Mouse (Mus musculus) MEL (cell line): ENCODE measurements around the gene Gdf7. TPM values are rescaled to one million over a fixed set of nuclear protein-coding genes. Genes with fewer than 3 reads are reported as not detected.

ENCODE experiments used
- DNase-seq: peaks from one replicate; pipeline ENCODE4 v3.0.0; 2011; ENCODE audit warnings: low read depth, low spot score
- H3K27ac ChIP-seq: 2 replicates; pipeline ENCODE4 v1.5.1; 2012; ENCODE audit warnings: low read depth, mild to moderate bottlenecking, control low read depth, low read length, moderate library complexity; ENCODE audit not compliant: control insufficient read depth
- H3K27me3 ChIP-seq, 2 experiments: fragments of 150-350 bp in 1 of 2; sonication (generic) in 1 of 2; 2 replicates each; pipeline ENCODE4 v1.6.1; 2012; ENCODE audit warnings: low read length in 2 of 2, mild to moderate bottlenecking in 2 of 2, improper control_type of control experiment in 1 of 2, moderate library complexity in 1 of 2; ENCODE audit not compliant: insufficient read depth in 2 of 2, control insufficient read depth in 1 of 2
- H3K36me3 ChIP-seq, 2 experiments: 2 replicates each; pipeline ENCODE4 v1.6.1; 2012 to 2014; ENCODE audit warnings: low read length in 2 of 2, improper control_type of control experiment in 1 of 2, inconsistent platforms in 1 of 2, mild to moderate bottlenecking in 1 of 2; ENCODE audit not compliant: insufficient read depth in 2 of 2, control insufficient read depth in 1 of 2
- H3K4me1 ChIP-seq, 2 experiments: fragments of 150-350 bp in 1 of 2; sonication (generic) in 1 of 2; 2 replicates each; pipeline ENCODE4 v1.6.1; 2012; ENCODE audit warnings: low read length in 2 of 2, improper control_type of control experiment in 1 of 2, mild to moderate bottlenecking in 1 of 2; ENCODE audit not compliant: insufficient read depth in 2 of 2, control insufficient read depth in 1 of 2
- H3K4me3 ChIP-seq, 2 experiments: fragments of 150-350 bp in 1 of 2; sonication (generic) in 1 of 2; 2 replicates each; pipeline ENCODE4 v1.5.1; 2012; ENCODE audit warnings: low read depth in 2 of 2, low read length in 2 of 2, mild to moderate bottlenecking in 2 of 2, moderate library complexity in 2 of 2, control low read depth in 1 of 2, improper control_type of control experiment in 1 of 2; ENCODE audit not compliant: control insufficient read depth in 1 of 2, insufficient read depth in 1 of 2
- H3K79me2 ChIP-seq: 2 replicates; pipeline ENCODE4 v1.6.1; 2012; ENCODE audit warnings: mild to moderate bottlenecking, low read length, moderate library complexity; ENCODE audit not compliant: control insufficient read depth, poor library complexity, insufficient read depth
- H3K9ac ChIP-seq: 2 replicates; pipeline ENCODE4 v1.6.1; 2012; ENCODE audit warnings: low read depth, mild to moderate bottlenecking, control low read depth, low read length, moderate library complexity; ENCODE audit not compliant: control insufficient read depth, poor library complexity, severe bottlenecking
- H3K9me3 ChIP-seq: fragments of 150-350 bp; sonication (generic); replicated peaks from 2 replicates; pipeline ENCODE4 v1.6.1; 2012; ENCODE audit warnings: mild to moderate bottlenecking, low read length, improper control_type of control experiment, moderate library complexity; ENCODE audit not compliant: insufficient read depth
- BHLHE40 ChIP-seq: IDR thresholded peaks from 2 replicates; pipeline ENCODE4 v1.6.1; 2012; ENCODE audit warnings: low read depth, mild to moderate bottlenecking, inconsistent platforms, low read length, improper control_type of control experiment, borderline replicate concordance
- CHD1 ChIP-seq: IDR thresholded peaks from 2 replicates; pipeline ENCODE4 v1.6.1; 2012; ENCODE audit warnings: low read depth, mild to moderate bottlenecking, inconsistent platforms, low read length, improper control_type of control experiment
- CHD2 ChIP-seq: IDR thresholded peaks from 2 replicates; pipeline ENCODE4 v1.6.1; 2011; ENCODE audit warnings: low read length, improper control_type of control experiment
- CTCF ChIP-seq, 3 experiments: IDR thresholded peaks in 2 of 3; conservative IDR thresholded peaks in 1 of 3; 2 replicates each; pipeline ENCODE4 v1.5.1; 2011 to 2012; ENCODE audit warnings: low read length in 3 of 3, low read depth in 2 of 3, mild to moderate bottlenecking in 2 of 3, improper control_type of control experiment in 1 of 3, inconsistent platforms in 1 of 3, mixed read lengths in 1 of 3, moderate library complexity in 1 of 3; ENCODE audit not compliant: control insufficient read depth in 1 of 3, insufficient read depth in 1 of 3, poor library complexity in 1 of 3, severe bottlenecking in 1 of 3
- ELF1 ChIP-seq: IDR thresholded peaks from 2 replicates; pipeline ENCODE4 v1.6.1; 2014; ENCODE audit warnings: low read depth, mild to moderate bottlenecking, inconsistent platforms, low read length, improper control_type of control experiment, moderate library complexity
- MAZ ChIP-seq: IDR thresholded peaks from 2 replicates; pipeline ENCODE4 v1.6.1; 2012; ENCODE audit warnings: low read depth, mild to moderate bottlenecking, inconsistent platforms, low read length, improper control_type of control experiment
- MEF2A ChIP-seq: IDR thresholded peaks from 2 replicates; pipeline ENCODE4 v1.6.1; 2014; ENCODE audit warnings: low read depth, mild to moderate bottlenecking, inconsistent platforms, low read length, improper control_type of control experiment; ENCODE audit not compliant: poor library complexity, insufficient replicate concordance, severe bottlenecking; ENCODE audit errors: extremely low read depth
- MYB ChIP-seq: IDR thresholded peaks from 2 replicates; pipeline ENCODE4 v1.6.1; 2011; ENCODE audit warnings: mild to moderate bottlenecking, low read depth, low read length, improper control_type of control experiment
- MYC ChIP-seq: IDR thresholded peaks from 2 replicates; pipeline ENCODE4 v1.6.1; 2011; ENCODE audit warnings: low read depth, mild to moderate bottlenecking, low read length, improper control_type of control experiment, moderate library complexity
- NRF1 ChIP-seq: IDR thresholded peaks from 2 replicates; pipeline ENCODE4 v1.6.1; 2014; ENCODE audit warnings: low read depth, mild to moderate bottlenecking, inconsistent platforms, low read length, improper control_type of control experiment, moderate library complexity; ENCODE audit not compliant: poor library complexity, insufficient read depth, severe bottlenecking
- POLR2A ChIP-seq, 2 experiments: IDR thresholded peaks; 2 replicates each; pipeline ENCODE4 v1.6.1; 2011 to 2012; ENCODE audit warnings: low read length in 2 of 2, mild to moderate bottlenecking in 2 of 2, control low read depth in 1 of 2, improper control_type of control experiment in 1 of 2, low read depth in 1 of 2, moderate library complexity in 1 of 2; ENCODE audit not compliant: control insufficient read depth in 1 of 2, insufficient read depth in 1 of 2, poor library complexity in 1 of 2
- POLR2AphosphoS2 ChIP-seq: IDR thresholded peaks from 2 replicates; pipeline ENCODE4 v1.6.1; 2011; ENCODE audit warnings: low read length, improper control_type of control experiment
- POLR2AphosphoS5 ChIP-seq: IDR thresholded peaks from 2 replicates; pipeline ENCODE4 v1.6.1; 2012; ENCODE audit warnings: low read depth, borderline replicate concordance, mild to moderate bottlenecking, inconsistent platforms, low read length, moderate library complexity, mixed read lengths
- SIN3A ChIP-seq: IDR thresholded peaks from 2 replicates; pipeline ENCODE4 v1.6.1; 2012; ENCODE audit warnings: low read length, improper control_type of control experiment, inconsistent platforms
- TCF12 ChIP-seq: IDR thresholded peaks from 2 replicates; pipeline ENCODE4 v1.6.1; 2014; ENCODE audit warnings: low read depth, mild to moderate bottlenecking, inconsistent platforms, low read length, improper control_type of control experiment, moderate library complexity
- UBTF ChIP-seq: IDR thresholded peaks from 2 replicates; pipeline ENCODE4 v1.6.1; 2012; ENCODE audit warnings: low read depth, mild to moderate bottlenecking, inconsistent platforms, low read length, improper control_type of control experiment, moderate library complexity, borderline replicate concordance; ENCODE audit not compliant: insufficient read depth
- ZC3H11A ChIP-seq: IDR thresholded peaks from 2 replicates; pipeline ENCODE4 v1.6.1; 2012; ENCODE audit warnings: low read depth, mild to moderate bottlenecking, inconsistent platforms, low read length, improper control_type of control experiment
- ZMIZ1 ChIP-seq: IDR thresholded peaks from 2 replicates; pipeline ENCODE4 v1.6.1; 2012; ENCODE audit warnings: low read depth, mild to moderate bottlenecking, inconsistent platforms, low read length, improper control_type of control experiment, moderate library complexity
- ZNF384 ChIP-seq: IDR thresholded peaks from 2 replicates; pipeline ENCODE4 v1.6.1; 2012; ENCODE audit warnings: low read depth, mild to moderate bottlenecking, inconsistent platforms, low read length, improper control_type of control experiment
- polyA plus RNA-seq, 2 experiments: library from polyadenylated mRNA; stranded (reverse) in 1 of 2; unstranded in 1 of 2; fragments of >175 nt in 1 of 2; fragments of >200 nt in 1 of 2; gene quantifications; 2 replicates each; pipeline versions ENCODE4 v1.2.1 to v1.2.4; 2012; ENCODE audit warnings: low replicate concordance in 2 of 2, low read depth in 1 of 2; ENCODE audit not compliant: insufficient read length in 2 of 2, insufficient read depth in 1 of 2, missing spikeins in 1 of 2
- total RNA-seq: library from RNA; depleted of rRNA; stranded (reverse); fragments of 300-350 nt; gene quantifications from 2 replicates; pipeline ENCODE4 v1.2.3, GENCODE M21; 2012

The Gdf7 gene
- total and polyA plus RNA-seq, 3 experiments = not detected

DNA sequence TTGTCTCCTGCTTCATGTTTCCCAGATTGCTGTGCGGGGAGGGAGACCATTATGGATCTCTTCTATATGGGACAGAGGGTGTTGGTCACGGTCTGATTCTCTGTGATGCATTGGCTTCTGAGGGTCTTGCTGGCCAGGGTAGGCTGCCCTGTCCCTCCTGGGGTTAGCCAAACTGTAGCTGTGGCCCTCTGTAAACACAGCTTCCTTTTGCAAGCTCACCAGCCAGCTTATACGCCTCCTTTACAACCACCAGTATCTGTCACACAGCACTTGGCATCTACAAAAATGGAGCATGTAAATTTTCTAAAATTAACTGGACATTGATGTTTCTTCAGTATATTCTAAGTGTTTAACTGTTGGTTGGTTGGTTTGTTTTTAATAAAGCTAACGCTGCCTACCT lies 26.3 kb downstream of the Gdf7 start:
- Histone ChIP-seq H3K4me3 (no peak overlapping the region), H3K27ac (no peak overlapping the region), H3K9ac (no peak overlapping the region), H3K36me3 (peaks cover 0 to 2% of the 10 kb centered on the region in 2 experiments; a peak in 2 of 4 replicates), H3K4me1 (no peaks in the 10 kb centered on the region), H3K27me3 (no peaks in the 10 kb centered on the region), H3K79me2 (no peaks in the 10 kb centered on the region), H3K9me3 (no peaks in the 10 kb centered on the region)
- DNase-seq = no peak
- TF ChIP-seq ZNF384 (no peak), ZC3H11A (no peak), BHLHE40 (no peak), NRF1 (no peak), POLR2AphosphoS5 (no peak), MYC (no peak), SIN3A (no peak), UBTF (no peak), ZMIZ1 (no peak), POLR2A (IDR thresholded peaks at IDR 0.05; ENCODE audit: control insufficient read depth in 1 of 2, insufficient read depth in 1 of 2, low read depth in 1 of 2, low read length in 2 of 2, poor library complexity in 1 of 2) (no peak), CHD2 (no peak), MEF2A (no peak), TCF12 (no peak), ELF1 (no peak), CHD1 (no peak), POLR2AphosphoS2 (no peak), CTCF (IDR thresholded peaks at IDR 0.05 in 2 of 3, conservative IDR thresholded peaks at IDR 0.05 in 1 of 3; ENCODE audit: control insufficient read depth in 1 of 3, insufficient read depth in 1 of 3, low read depth in 2 of 3, low read length in 3 of 3, poor library complexity in 1 of 3, severe bottlenecking in 1 of 3) (no peak), MAZ (no peak)

DNA sequence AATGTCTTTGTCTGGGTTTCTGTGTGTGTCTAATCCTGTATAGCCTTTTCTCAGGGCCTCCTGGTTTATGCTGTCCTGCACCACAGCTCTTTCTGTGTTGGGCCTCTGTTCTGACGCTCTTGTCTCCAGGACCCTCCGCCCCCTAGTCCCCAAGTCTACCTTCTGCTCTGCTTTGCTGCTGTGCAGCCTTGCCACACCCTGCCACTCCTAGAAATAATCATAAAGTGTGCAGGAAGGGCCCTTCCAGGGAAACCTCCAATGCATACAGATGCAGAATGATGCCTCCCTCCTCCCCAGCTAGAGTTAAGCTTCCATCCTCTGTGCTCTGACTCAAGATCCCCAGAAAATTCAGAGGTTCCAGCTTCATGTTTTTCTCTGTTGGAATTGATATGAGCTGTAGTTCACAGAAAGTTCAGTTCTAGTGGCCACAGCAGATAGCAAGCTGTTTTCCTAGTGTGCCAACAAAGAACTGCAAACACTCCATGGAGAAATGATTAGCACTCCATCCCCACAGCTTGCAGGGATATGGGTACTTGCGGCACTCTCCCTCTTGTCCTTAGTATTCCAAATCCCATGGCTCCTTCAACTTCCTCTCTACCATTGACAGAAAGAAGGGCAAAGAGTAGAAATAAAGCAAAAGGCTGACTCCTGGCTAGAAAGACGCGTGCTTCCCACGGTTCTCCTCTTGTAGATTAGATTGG lies 28.1 kb downstream of the Gdf7 start:
- no peak for TF ChIP-seq MYB
- DNase-seq = no peak
- Histone ChIP-seq H3K9ac (no peak overlapping the region), H3K9me3 (no peaks in the 10 kb centered on the region), H3K4me1 (no peaks in the 10 kb centered on the region), H3K36me3 (peaks cover 0 to 2% of the 10 kb centered on the region in 2 experiments; a peak in 2 of 4 replicates), H3K79me2 (no peaks in the 10 kb centered on the region), H3K27me3 (no peaks in the 10 kb centered on the region), H3K4me3 (no peak overlapping the region), H3K27ac (no peak overlapping the region)
